Mouse (Mus musculus) layer of hippocampus, adult 9-11 months (tissue): Measurements from ENCODE around the gene Ehd1.
A peak's percentile ranks its signal among the peaks of the same experiment; 100 is the strongest.

ENCODE experiments used
- DNase-seq: peaks from one replicate; pipeline ENCODE4 v3.0.0; 2022

Ehd1 gene

DNA sequence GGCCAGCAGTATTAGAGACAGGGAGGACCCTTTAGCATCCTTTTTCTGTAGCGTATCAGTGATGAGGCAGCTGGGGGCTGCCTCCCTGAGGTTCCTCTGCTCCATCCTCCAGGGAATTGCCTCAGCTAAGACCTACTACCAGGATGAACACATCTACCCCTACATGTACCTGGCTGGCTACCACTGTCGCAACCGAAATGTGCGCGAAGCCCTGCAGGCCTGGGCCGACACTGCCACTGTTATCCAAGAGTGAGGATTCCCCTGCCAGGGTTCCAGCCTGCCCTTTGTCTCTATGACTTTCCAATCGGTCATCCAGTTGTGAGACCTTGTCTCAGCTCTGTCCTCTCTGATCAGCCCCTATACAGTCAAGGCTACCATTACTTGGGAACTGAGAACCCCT, 61.6 kb downstream of the Ehd1 start:
- DNase-seq, result no peak

DNA sequence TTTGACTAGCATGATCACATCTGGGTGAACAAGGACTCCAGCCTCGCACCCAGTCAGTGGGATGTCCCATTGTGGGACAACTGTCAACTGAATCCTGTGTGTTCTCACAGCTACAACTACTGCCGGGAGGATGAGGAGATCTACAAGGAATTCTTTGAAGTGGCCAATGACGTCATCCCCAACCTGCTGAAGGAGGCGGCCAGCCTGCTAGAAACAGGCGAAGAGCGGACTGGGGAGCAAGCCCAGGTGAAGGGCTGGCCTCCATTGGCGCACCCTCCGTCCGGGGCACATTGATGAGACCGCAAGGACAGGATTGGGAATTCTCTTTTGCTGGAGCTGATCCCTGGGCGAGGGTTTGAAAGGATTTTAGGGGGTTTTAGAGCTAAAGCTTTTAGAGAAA, 62.2 kb downstream of the Ehd1 start:
- no peak for DNase-seq

DNA sequence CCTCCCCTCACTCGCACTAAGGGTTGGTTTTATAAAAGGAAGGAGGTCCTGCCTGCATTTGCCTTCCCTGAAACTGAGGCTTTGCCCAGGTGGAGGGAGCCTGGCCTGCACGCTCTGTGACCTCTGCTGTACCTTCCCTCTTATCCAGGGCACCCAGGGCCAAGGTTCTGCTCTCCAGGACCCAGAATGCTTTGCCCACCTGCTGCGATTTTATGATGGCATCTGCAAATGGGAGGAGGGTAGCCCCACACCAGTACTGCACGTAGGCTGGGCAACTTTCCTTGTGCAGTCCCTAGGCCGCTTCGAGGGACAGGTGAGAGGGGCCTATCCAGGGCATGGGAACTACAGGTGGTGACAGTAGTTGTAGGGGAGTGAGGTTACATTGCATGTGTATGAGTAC, 62.7 kb downstream of the Ehd1 start:
- DNase-seq, result no peak

DNA sequence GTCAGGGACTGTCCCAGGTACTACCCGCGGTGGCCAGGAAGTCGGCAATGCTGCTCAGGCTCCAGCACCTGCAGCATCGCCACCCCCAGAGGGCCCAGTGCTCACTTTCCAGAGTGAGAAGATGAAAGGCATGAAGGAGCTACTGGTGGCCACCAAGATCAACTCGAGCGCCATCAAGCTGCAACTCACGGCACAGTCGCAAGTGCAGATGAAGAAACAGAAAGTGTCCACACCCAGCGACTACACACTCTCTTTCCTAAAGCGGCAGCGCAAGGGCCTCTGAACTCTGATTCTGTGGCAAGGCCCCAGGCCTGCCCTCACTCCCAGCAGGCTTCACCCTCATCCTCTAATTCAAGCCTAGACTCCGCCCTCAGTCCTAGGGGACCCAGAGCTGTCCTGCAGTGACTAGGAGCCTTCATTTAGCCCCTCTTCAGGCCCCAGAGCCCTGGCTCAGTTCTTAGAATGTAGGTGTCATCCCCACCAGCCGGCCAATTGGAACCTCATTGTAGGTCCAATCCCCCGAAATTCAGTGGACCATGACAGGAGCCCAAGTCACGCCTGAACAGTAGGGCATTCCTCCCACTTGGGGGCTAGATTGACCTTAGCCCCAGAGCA, 63.5 kb downstream of the Ehd1 start:
- DNase-seq, result no peak

DNA sequence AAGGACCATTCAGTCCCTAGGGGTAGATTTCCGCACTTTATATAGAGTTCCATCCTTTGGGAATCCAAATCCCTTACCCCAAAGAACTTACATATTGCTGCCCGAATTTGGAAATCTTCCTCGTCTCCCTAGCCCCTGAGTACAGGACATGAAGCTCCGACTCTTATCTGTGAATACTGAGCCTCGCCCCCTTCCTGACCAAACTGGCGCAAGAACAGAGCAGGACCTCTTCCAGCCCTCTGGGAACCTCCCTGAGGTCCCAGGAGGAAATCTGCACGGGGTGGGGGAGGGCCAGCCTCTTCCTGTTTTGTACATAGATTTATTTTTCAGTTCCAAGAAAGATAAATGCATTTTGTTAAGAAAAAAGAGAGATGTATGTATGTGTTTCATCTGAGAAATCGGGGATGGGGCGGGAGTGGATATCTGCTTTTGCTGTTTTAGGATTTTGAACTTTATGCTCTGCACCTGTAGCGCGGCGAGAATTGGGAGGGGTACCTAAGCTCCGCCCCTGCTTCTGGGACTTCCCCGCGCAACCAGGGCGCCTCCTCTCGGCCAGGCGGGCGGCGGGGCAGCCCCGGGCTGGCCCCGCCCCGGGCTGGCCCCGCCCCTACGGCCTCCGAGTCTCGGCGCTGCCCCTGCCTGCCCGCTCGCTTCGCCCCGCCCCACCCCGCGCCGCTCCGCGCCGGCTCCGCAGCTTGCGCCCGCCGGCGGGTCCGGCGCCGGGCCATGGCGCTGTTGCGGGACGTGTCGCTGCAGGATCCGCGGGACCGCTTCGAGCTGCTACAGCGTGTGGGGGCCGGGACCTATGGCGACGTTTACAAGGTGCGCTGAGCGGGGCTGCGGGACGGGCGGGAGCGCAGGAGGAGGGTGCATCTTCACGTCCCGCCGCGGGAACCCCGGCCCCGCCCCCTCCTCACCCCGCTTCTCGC, 64.3 kb downstream of the Ehd1 start, which contains the start of gene Map4k2:
Gene Map4k2 (plus strand): TSS at position 612 of the 929 bp plus-strand sequence.
- DNase-seq, result peak; percentile 82

DNA sequence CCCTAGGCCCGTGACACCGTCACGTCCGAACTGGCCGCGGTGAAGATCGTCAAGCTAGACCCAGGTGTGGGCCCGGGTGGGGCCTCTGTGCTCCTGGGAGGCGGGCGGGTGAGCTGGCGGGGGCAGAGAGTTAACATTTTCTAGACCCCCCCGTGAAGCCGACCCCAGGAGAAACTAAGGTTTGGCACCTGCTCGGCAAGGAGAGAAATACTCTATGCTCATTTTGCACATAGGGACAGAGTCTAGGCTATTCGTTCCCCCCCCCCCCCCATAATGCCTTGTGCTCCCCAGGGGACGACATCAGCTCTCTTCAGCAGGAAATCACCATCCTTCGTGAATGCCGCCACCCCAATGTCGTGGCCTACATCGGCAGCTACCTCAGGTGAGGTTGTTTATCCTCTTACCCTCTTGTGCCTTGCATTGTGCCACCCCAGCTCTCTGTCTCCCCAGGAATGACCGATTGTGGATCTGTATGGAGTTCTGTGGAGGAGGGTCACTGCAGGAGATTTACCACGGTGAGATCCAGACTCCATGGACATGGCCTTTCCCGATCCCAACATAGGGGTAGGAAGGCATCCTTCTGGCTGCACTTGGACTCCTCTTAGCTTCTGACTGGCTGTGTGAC, 65.0 kb downstream of the Ehd1 start:
- no peak for DNase-seq

DNA sequence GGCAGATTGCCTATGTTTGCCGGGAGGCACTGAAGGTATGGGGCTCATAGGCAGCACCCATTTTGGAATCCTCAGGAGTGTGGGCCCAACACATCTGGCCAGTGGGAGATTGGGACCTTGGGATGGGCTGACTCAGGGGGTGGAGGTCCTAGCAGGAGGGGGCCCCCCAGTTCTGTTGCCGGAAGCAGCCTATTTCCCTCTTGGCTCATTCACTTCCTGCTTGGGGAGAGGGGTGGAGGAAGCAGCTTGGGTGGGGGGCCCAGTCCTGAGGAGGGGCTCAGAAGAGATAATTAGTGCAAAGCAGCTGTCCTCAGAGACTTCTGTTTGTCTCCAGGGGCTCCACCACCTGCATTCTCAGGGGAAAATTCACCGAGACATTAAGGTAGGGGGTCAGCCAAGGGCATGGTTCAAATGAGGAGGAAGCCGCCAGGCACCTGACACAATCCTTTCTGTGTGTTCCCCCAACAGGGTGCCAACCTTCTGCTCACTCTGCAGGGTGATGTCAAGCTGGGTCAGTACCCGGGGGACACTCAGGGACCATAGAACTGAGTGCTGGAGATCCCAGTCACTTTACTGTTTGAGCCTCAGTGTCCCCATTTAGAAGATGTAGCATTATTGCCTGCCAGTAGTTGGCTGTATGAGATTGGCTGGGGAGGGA, 65.9 kb downstream of the Ehd1 start:
- DNase-seq, result no peak

DNA sequence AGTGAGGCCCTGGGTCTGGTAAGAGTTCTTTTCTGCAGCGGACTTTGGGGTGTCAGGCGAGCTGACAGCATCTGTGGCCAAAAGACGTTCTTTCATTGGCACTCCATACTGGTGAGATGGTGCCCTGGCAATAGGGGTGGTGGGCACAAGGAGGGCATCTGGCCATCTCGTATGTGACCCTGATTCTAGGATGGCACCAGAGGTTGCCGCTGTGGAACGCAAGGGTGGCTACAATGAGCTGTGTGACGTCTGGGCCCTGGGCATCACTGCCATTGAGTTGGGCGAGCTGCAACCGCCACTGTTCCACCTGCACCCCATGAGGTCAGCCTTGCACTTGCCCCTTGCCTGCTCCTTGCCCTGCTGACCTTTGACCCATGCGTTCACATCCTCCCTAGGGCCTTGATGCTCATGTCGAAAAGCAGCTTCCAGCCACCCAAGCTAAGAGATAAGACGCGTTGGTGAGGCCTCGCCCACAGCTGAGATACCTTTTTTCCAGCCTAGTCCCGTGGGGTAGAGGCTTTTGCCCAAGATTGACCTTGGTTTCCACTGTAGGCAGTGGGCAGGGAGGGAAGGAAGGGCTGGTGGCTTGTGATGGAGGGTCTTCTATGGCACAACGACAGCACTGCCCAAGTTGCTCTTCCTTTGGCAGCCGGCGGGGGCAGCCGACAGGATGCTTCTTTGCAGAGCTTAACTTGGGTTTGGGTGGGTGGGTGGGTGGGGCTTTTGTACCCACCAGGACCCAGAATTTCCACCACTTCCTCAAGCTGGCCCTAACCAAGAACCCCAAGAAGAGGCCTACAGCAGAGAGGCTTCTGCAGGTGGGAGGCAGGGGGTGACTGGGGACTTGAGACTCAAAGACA, 66.8 kb downstream of the Ehd1 start:
- no peak for DNase-seq

DNA sequence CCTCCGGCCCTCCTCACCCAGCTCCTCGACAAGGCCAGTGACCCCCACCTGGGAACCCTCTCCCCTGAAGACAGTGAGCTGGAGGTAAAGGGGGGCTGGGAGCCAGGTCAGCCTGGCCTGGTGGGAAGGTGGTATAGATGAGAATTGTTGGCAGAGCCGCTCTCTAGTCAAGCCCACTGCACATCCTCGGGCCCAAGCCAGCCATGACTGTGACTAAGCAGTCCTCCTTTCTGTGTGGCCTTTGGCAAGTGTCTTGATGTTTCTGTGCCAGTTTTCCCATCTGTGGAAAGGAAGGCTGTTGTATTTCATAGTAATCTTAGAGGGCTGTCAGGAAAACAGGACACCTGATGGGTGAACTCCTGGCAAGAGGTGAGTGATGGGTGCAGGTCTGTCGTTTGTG, 67.5 kb downstream of the Ehd1 start:
- no peak for DNase-seq

DNA sequence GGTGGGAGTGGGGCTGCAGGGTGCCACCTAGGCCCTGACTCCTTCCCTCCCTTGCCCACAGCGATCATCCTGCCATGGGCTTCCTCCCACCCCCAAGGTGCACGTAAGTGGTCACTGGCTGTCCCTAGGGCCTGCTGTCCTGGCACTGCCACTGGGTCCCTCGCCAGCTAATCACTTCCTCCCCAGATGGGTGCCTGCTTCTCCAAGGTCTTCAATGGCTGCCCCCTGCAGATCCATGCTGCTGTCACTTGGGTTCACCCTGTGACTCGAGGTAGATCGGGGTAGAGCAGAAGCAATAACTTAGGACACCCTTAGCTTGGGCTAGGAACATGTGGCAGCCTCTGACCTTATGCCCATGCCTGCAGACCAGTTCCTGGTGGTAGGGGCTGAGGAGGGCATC, 69.5 kb downstream of the Ehd1 start:
- DNase-seq, result no peak

DNA sequence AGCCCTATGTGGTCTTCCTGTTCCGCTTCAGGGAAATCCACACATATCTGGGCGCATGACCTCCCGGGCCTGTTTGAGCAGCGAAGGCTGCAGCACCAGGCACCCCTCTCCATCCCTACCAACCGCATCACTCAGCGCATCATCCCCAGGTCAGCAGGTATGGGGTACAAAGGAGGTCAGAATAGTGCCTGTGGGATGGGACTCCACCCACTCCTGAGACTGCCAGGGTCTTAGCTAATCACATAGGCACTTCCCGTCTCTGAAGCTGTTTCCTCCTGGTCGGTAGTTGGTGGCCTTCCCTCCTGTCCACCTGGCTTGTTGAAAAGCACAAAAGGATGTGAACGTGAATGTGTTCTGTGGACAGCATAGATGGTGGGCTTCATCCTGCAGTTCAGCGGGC, 70.1 kb downstream of the Ehd1 start:
- DNase-seq, result no peak

DNA sequence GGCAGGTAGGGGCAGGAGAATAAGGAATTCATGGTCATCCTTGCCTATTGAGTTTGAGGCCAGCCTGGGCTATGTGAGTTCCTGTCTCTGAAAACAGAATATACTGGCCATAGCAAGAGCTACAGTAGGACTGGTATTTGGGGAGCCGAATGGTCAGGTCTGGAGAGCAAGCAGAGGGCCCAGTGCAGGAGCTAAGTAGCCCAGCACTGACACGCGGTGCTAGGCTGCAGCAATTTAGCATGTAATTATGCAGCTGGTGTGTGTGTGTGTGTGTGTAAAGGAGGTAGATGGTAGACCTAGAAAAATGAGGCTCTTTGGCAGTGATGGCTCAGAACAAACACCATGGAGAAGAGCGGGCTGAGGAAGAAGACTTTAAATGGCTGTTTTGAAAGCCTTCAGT, 71.1 kb downstream of the Ehd1 start:
- DNase-seq, result no peak

DNA sequence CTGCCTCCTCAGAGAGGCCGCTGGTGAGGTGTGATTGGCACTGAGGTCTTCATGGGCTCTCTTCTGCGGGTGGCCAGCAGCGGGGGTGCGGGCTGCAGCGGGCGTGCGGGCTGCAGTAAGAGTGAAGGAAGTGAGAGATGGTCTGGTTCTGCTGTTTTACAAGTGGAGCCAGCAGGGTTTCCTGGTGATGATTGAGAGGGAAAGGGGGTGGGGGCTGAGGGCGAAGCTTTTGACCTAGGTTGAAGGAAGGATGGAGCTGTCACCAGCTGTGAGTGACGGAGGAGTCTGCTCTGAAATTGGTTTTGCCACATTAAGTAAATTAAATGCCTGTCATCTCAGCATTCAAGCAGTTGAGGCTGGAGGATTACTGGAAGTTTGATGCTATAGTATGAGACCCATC, 72.2 kb downstream of the Ehd1 start:
- DNase-seq, result no peak

DNA sequence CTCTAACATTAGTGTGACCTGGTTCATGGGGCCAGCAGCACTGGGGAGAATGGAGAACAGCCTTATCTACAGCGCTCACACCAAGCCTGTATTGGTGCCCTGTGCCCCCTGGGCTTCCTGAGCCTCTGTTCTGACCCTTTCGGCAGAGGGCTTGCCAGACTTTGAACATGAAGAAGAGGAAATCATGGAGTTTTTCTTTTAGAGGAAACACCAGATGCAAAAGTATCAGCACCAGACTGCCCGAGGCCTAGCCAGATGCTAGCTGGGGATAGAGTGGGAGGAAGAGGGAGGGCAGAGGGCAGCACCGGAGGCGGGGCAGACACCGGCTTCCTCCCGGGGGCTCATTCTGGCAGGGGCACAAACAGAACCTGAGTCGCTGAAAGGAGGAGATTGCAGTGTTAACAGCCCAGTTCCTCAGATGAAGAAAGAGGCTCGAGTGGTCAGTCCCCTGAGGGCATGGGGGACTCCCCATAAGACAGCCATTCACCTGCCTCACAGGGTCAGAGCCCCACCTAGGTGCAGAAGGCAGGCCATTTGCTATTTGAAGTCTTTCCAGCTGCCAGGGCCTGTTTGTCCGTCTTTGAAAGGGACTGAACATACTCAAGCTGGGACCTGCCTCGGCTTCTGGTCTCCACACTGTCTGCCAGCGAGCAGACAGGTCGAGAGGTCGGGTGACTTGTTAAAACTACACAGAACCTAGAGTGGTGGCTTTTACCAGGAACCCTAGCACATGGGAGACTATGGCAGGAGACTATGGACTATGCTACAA, 72.9 kb downstream of the Ehd1 start:
- no peak for DNase-seq
